Mouse (Mus musculus) T-cell, adult 2 months (primary cell): Measurements from ENCODE around the gene Pdzd2.

Experiments
- DNase-seq: peaks from one replicate; pipeline ENCODE4 v3.0.0; 2022; ENCODE audit warnings: low spot score

The Pdzd2 gene

DNA sequence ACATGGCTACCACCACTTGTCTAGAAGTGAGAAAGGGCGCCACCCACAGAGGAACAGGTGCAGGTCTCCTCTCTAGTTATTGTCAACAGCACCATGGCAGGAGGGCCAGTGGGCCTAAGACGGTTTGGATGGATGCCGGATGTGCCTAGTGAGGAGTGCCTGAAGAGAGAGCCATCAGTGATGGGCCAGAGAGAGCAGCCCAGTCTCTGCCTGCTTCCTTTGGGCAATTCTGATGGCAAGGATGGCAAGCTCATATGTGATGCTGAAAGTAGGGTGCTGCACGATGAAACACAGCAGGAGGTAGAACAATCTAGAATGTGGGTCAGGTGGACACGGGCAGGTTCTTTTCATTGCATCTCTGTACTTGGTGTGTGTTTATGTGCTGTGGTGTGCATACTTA lies 117.0 kb downstream of the Pdzd2 start:
- DNase-seq = no peak

DNA sequence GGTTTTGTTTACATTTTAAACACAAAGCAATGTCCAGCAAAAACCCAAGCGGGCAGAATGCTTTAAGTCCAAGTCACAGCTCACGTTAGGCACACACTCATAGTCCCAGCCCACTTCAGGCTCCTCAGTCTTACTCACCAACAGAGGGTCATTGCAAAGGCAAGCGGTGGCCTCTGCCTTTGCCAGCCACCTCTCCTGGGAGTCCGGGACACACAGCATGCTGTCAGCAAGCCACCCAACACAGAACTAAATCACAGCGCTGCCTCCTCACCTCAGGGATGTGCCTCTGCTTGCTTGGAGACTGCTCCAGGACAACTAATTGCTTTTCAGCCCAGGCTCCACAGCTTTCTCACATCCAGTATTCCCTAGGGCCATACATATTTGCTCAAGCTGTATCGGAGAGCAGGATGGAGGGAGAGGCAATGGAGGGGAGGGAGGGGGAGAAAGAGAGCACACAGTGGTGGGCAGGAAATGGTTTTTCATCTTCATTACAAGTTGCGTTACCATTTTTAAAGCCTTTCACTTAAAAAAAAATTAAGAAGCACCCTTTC lies 117.6 kb downstream of the Pdzd2 start:
- no peak for DNase-seq

- no peak for DNase-seq
Observed at GRCm38 (mm10) chr15:12619273-12619672, 120.5 kb downstream of the Pdzd2 start.

GRCm38 (mm10) chr15:12617651-12618050 lies 122.1 kb downstream of the Pdzd2 start:
- DNase-seq = no peak

DNA sequence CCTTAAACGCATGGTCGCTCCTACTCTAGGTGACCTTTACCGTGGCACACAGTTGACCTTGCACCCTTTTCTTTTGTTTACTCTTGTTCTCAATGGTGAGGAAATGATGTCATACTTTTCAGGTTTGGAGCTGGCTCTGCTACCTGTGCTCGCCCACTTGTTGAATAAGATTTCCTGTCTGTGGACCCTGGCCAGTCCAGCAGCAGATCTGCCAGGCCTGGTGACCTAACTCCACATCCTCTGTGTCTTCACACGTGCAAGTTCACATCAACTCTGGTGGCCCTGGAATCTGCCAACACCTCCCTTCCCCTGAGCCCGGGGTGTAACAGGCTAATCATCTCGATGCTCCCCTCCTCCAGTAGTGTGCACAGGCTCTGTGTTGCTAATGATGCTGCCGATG lies 122.5 kb downstream of the Pdzd2 start:
- no peak for DNase-seq

DNA sequence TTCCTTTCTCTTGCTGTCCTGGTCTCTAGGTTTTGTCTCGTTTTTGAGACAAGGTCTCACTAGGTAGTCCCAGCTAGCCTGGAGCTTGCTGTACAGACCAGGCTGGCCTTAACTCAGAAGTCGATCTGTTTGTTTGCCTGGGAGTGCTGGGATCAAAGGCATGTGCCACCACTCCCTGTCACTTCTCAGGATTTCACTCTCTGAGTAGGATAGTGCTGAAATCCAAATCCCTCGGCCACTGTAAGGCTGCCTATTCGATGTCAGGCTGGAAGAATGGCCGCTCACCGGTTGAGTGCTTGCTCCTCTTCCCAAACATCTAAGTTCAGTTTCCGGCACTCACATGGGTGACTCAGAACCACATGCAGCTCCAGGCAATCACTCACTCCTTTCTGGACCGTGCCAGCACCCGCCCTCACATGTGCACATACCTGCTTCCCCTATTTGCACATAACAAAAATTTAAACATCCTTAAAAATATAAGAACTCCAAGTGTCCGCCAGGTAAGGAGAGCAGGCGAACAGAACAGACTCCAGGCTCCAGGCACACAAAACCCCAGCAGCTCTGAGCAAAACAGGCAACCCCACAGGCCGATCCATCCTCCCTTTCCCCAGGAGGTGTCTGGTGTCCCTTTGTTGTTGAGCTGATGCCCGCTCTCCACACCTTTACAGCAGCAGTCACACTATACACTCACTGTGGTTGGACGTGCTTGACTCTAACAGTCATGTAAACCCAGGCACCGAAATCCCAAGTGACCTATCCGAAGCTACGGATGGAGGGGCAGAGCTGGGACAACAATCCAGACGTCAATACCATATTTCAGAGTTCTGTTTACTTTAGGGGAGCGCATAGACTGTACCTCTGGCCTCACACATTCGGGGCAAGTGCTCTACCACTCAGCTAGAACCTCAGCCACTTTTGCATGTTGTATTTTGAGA lies 124.5 kb downstream of the Pdzd2 start:
- DNase-seq = no peak

GRCm38 (mm10) chr15:12614011-12614410 lies 125.7 kb downstream of the Pdzd2 start:
- DNase-seq = no peak

GRCm38 (mm10) chr15:12612944-12613675 lies 126.6 kb downstream of the Pdzd2 start:
- DNase-seq = no peak

DNA sequence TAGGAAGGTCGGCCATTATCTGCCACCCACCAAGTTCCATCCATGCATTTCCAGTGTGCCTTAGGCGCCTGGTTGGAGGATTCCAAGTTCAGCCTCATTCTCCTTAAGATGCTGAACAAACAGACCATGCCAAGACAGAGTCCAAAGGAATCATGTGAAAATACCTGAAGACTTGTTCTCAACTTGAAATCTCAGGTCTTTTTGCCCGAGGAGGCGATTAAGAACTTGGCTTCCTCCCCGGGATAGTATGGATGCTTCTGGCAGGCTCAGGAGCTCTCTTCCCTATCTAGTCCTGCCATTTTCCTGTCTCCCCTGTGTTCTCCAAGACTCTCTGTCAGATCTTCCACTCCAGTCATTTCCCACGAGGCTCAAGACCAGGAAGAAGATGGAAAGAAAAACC lies 131.6 kb downstream of the Pdzd2 start:
- no peak for DNase-seq

- no peak for DNase-seq
Observed at GRCm38 (mm10) chr15:12606306-12606705, 133.4 kb downstream of the Pdzd2 start.

DNA sequence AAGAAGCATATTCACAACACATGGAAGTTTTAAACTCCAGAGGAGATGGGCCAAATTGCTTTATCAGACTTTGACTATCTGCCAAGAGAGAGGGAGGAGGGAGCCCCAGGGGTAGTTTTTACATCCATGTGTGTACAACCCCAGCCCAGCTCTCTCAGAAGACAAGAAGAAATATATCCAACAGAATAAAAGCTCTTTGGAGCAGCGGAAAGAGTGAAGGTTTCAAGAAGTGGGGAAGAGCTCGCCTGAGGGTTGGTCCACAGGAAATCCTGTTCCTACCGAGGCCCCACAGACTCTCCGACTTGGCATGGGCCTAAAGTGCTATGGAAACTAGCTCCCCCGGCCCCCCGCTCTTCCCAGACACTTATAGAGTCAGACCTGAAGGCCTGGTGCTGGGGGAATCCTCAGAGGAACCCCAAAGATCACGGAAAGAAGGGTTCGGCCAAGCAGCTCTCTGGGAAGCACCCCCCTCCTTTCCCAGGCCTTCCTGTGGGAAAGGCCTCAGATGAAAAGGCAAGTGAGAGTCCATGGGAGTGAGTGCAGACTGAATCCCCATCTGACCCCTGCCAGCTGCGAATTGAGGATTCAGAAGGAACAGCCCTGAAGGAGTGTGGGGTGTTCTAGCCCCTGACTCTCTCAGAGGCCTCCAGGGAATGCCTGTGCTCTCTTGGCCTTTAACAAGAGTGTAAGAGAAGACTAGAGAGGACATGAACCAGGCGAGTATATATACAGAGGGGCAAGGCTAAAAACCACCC lies 134.3 kb downstream of the Pdzd2 start:
- no peak for DNase-seq

- DNase-seq = no peak
Observed at GRCm38 (mm10) chr15:12603674-12604073, 136.1 kb downstream of the Pdzd2 start.

- DNase-seq = no peak
Observed at GRCm38 (mm10) chr15:12593094-12593493, 146.6 kb downstream of the Pdzd2 start.

DNA sequence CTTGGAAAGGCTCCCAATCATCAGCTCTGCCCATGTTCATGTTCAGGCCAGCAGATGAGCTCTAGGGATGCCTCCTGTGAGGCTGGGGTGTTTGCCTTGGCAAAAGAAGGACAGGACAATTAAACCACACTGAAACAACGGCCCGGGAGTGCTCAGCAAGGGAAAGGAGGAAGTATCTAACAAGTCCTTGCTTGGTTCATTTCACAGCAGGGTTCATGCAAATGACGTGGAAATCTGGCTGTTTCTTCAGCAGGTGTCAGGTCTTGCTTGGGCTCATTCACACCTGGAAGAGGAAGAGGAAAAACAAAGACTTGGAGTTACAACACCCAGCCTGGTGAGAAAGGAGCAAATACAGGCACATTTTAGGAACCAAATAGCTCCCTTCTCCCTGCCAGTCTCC lies 147.1 kb downstream of the Pdzd2 start:
- DNase-seq = no peak

DNA sequence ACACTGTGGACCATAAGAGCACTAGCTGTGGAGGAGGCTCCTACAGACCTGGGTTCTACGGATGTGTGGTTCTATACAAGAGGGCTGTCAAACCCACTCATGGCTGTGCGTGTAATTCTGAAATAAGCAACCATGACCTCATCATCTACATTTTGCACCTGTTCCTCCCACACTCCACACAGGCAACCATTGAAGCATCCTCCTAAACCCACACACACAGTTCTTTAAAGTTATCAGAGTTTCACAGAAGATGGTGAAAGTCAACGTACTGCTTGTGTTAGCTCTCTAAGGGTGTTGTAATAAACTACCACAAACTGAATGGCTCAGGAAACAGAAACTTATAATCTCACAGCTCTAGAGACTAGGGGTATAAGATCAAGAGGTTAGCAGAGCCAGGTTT lies 151.1 kb downstream of the Pdzd2 start:
- DNase-seq = no peak

DNA sequence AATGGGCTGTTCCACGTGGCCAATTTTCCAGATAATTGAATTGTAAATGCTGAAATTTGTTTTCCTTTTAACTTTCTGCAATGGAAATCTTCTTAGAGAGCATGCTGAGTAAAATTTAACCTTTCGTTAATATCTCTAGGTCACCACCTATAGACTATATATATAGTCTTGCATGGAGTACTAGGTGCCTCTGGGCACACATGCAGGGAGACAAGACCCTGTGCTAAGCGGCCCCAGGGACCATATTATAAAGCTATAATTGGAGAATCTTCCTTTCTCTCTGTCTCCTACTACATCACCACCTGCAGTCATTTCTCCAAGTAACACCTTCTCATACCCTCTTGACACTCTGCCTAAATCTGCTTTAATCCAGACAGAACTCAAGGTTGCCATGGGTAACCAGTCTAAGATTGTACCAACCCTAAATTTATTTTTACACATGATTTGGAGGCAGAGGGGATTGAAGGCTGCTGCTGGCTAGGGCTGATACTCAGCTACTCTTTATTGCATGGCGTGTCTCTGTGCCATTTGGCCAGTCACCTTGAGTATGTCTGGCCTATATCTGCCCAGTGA lies 152.8 kb downstream of the Pdzd2 start:
- no peak for DNase-seq

DNA sequence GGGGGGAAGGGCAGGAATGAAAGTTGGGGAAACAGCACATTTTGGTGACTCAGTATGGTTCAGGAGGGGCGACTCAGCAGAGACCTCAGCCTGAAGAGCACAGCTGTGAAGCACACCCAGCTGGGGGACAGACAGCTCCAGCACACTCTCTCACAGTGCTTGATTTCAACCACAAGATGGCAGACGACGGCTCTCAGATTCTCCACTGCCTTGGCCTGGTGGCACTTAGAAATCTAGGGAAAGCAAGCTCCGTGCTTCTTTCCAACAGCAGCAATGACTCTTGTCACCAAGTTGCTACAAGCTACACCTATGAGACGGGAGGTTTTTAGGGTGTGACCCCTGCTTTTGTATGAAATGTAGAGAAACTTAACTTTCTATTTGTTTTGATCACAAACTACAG lies 153.6 kb downstream of the Pdzd2 start:
- DNase-seq = peak; percentile 10

GRCm38 (mm10) chr15:12583051-12583450 lies 156.7 kb downstream of the Pdzd2 start:
- no peak for DNase-seq

DNA sequence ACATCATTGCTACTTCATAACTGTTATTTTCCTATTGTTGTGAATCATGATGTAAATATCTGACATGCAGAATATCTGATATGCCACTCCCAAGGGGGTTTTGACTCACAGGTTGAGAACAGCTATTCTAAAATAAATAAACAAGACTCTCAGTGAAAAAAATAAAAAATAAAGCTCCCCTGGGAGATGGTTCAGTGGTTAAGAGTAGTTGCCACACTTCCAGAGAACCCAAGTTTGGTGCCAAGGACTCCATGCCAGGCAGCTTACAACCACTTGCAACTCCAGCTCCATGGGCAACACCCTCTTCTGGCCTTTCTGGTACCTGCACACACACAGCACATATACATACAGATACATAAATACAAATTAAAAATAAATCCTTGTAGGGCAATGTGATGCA lies 157.3 kb downstream of the Pdzd2 start:
- DNase-seq = no peak

- no peak for DNase-seq
Observed at GRCm38 (mm10) chr15:12579196-12579595, 160.5 kb downstream of the Pdzd2 start.

GRCm38 (mm10) chr15:12578276-12578675 lies 161.4 kb downstream of the Pdzd2 start:
- peak; percentile 6 for DNase-seq

DNA sequence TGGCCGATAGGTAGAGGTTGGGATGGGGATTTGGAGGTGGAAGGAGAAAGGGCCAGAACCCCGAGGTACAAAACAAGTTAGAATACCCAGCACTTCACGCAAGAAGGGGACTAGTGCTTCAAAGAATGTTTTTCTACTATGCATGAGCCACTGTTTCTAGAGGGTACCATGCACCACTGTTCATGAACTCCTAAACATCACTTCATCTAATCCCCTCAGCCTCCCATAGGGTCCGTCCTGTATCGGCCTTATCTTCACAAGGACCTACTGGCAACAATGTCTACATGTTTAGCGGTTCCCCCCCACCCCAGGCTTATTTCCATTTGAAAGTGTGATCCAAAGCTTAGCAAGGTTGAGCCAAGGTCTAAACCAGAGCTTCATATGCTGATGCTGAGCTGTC lies 162.0 kb downstream of the Pdzd2 start:
- no peak for DNase-seq
